Mouse (Mus musculus) NIH3T3 (cell line): ENCODE measurements around the gene Snapc3.
A peak's percentile ranks its signal among the peaks of the same experiment; 100 is the strongest.

ENCODE experiments used
- DNase-seq: peaks from one replicate; pipeline ENCODE4 v3.0.0-alpha.2; 2012; ENCODE audit warnings: low read depth

The Snapc3 gene

DNA sequence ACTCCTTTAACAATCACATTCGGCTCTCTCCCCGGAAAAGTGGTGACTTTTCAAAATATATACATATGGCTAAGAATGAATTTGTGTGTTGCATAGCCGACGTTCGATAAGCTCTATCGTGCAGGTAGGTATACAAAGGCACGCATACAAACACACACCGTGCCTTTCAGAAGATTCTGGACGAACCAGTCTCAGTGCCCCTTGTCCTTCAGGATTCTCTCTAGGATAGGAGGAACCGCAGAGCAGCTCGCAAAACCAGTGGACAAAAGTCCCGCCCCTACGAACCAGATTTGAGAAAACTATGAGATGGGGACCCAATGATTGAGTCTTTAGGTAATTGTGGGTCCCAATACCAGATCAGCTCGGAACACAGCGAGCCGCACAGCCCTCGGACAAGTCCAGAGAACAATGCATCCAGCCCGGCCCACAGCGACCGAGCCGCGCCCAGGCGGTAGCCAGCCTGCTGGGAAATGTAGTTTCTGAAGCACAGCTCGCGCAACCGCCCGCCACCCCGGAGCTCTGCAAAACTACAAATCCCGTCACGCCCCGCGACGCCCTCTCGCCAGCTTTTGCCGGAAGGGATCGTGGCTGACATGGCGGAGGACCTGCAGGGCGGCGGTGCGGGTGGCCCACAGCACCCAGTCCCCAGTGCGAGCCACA is at the start of gene Snapc3:
Snapc3 (plus strand) TSS at position 565 of the 660 bp plus-strand sequence.
- DNase-seq: peak; percentile 99

DNA sequence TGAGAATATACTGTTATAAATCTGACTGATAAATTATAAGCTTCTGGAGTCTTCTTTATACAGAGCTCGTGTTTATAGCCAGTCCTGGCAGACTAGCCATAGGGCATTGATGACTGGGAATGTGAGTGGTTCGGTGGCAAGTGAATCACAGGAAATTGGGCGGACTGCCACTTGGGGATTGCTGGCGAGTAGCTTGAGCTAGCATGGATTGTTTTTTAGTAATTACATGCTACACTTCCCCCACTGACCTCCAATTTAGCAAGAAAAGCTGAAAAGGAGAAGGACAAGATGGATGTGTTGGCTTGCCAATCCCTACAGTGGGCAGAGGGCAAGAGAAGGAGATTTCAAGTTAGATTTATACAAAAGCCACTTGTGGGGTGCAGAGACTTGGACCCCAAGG is 44.1 kb upstream of the Snapc3 start:
- peak; percentile 71 for DNase-seq

GRCm38 (mm10) chr4:83375650-83376049 is 41.9 kb upstream of the Snapc3 start:
- DNase-seq: no peak

DNA sequence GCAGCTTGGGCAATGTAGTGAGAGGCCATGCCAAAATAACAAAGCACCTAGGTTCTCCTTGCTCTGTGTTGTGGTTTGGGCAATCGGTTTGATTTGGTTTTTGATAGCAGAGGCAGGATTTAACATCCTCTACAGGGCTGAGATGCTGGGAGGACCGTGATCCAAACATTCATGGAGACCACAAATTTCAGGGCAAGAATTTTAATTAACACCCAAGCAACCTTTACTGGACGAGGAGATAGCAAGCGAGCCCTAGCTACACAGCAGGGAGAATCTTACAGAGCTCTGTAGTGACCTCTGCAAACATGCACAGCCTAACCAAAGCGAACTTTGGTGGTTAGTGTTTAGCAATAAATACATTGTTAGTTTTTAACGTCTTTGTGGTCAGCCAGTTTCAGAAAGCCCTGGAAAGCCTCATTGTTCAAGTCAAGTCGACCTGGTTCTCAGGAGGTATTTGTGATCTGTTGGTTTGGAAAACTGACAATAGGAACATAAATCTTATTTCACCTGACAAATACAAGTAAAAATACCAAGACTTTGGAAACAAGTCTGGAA is 41.0 kb upstream of the Snapc3 start:
- no peak for DNase-seq

DNA sequence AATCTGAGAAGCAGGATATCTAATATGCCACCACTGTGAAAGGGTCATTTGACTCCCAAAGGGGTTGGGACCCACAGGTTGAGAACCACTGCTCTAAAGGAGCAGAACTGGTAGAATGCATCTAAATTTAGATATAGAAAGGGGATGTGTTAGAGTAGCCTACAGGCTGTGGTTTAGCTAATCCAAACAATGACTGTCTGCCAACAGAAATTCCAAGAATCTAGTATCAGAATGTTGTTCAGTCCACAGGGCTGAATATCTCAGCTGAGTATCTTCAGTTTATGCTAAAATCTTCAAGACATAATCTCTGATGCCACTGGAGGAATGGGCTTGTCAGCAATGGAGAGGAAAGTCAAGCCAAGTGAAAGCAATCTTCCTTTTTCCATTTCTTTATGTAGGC is 38.5 kb upstream of the Snapc3 start:
- peak; percentile 84 for DNase-seq

GRCm38 (mm10) chr4:83379746-83380145 is 37.8 kb upstream of the Snapc3 start:
- DNase-seq: peak; percentile 34

DNA sequence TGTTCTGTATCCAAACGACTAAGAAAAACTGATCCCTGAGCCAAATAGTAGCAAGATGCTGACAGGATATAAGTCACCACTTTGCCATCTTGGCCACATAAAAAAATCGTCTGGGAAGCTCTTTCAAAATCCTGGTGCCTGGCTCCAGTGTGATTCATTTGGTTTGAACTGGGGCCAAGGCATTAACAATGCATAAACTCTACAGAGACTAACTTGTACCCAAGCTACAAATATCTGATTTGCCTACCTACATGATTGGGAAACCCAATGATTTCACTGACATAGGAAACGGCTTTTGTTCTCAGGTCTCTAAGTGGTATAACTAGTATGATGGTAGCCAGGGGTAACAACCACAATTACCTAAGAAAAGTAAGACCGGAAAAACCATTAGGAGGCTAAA is 37.3 kb upstream of the Snapc3 start:
- peak; percentile 95 for DNase-seq

DNA sequence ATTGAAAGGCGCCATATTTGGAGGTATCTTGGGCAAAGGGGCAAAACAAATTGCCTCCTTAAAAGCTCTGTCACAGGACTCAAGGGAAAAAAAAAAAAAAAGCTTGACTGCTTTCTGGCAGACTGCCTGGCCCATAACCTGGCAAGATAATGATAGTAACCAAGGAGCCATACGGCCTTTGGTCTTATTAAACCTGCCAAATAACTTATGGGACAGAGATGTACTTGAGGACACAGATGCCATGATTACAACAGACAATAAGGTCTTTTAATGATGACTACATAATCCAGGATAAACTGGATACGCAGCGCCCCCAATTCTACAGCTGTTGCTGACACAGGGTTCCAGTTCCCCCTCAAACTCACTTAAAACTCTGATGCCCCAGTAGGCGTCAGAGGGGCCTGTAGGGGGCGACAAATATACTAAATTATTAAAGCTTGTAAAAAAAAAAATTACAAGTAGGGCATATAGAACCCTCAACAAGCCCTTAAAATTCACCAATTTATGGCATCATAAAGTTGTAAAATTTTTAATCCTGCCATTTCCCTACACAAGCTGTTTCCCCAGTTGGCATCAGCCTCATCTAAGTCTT is 33.5 kb upstream of the Snapc3 start:
- peak; percentile 56 for DNase-seq

DNA sequence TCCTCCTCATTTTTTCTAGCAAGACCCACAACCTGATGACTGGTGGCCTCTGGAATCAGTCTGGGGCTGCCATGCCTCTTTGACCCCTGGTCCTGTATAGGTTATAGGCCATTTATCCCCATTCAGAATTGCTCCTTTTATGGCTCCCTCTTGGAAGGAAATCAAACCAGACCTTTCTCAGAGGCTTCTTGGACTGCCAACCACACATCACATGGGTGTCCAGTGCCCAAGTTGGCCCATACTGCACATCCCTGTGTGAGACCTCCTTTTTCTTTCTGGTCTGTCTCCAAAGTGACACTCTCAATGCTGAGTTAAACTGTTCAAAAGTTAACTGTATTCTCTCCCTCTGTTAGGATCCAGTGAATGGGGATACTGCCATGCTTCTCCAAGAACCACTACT is 32.4 kb upstream of the Snapc3 start:
- DNase-seq: no peak

DNA sequence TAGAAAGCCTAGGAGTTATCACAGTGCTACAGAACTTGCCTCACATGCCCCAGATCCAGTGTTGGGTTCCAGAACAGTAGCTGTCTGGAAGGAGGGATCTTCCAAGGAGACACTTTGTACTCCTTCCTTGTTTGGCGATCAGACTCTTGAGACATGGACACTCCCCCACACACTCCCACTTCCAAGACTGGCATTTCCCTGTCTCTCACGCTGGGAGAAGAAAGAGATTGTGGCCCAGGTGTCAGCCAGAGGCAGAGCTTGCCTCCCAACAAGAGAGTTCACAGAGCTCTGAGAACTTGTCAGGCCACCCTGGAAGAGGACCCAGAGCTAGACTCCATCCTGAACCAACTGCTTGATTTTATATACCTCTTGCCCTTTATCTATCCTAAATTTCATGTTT is 27.0 kb upstream of the Snapc3 start:
- DNase-seq: no peak

GRCm38 (mm10) chr4:83391956-83392355 is 25.6 kb upstream of the Snapc3 start:
- no peak for DNase-seq

DNA sequence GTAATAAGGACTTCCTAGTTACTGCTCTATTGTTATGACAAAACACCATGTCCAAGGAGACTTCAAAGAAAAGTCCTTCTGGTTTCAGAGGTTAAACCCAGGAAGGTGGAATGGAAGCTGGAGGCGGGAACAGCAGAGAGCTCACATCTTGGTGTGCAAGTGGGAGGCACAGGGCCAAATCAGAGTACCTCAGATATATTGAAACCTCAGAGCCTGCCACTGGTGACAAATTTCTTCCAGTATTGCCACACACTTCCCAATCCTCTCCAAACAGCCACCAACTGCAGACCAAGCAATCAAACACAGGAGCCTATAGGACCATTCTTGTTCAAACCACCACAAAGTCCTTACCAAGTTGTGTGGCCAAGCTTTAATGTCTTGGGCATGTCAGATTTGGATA is 23.8 kb upstream of the Snapc3 start:
- DNase-seq: no peak

DNA sequence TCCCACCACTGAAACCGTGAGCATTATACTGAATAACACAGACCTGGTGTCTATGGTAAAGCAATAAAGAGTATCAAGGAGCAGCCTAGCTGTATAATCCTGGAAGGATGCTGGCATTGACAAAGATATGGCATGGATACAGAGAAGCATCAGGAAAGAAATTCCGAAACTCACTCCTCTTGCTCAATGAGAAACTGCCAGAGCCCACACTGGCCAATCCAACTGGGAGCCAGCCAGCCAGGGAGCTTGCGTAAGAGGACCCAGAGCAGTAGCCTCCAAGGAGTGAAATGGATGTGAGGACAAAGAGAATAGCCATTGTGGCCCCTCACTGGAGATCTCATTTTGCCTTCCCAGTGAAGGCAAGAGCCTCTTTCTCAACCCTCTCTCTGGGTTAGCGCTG is 21.2 kb upstream of the Snapc3 start:
- DNase-seq: peak; percentile 95

DNA sequence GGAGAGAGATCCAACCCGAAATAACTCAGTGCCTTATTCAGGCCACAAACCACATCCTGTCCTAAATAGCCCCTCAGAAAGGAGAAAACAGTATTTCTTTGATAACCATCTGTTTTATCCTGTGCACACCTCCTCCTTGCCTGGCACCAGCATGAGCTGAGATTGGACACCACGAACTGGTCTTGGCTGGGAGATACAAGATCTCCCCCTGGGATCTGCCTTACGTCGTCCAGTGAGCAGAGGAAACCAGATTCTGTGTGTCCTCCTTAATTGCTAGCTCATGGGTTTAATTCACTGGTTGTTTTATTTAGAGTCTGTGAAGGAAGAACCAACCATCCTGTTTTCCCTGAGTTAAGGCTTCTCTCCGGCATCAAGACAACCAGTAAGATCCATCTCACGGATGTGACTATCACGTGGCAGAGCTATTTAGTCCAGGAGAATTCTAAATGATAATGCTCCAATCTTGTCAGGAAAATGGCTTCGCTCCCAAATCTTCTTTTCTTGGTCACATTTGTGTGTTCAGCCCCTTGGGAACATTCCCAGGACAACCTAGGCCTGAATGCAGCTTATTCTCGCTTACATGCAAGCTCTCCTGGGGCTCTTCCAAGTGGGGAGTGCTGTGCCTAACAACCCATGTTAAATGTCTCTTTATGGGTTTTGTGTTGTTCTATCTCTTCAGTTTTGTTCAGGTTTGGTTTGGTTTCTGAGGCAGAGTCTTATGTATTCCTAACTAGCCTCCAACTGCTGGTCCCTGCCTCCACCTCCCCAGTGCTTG is 20.3 kb upstream of the Snapc3 start:
- DNase-seq: no peak

DNA sequence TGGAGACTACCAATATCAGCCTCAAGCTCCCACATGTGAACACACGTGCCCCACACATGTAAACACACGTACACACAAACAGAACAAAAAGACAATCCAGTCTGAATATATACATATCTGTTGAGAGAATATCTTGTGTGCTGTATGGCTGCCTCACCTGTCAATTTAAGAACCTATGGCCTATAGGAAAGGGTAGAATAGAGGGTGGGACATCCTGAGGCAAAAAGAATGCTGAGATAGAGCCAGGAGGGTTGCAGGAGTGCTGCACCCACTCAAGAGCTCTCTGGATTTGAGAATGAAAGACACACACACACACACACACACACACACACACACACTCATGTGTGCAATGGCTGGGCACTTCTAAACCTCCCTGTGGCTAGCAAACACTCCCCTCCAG is 19.0 kb upstream of the Snapc3 start:
- peak; percentile 57 for DNase-seq

GRCm38 (mm10) chr4:83400691-83401595 is 16.6 kb upstream of the Snapc3 start:
- DNase-seq: no peak

GRCm38 (mm10) chr4:83401712-83402111 is 15.8 kb upstream of the Snapc3 start:
- DNase-seq: no peak

DNA sequence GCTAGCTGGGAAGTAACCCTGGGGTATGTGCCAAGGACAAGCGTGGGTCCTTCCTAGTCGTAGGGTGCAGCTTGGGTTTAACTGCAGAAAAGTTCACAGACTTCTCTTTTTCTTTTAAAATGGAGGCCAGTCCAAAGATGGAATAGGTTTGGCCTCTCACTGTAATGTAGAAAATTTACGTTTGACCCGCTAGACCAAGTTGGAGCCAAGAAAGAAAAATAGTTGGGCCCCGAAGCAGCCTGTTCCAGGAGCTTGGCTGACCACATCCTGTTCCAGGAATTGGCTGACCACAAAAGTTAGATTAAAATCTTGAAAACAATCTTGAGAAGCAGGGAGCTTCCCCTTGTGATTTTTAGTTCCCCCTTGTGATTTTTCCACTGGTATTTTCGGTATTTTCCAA is 9.8 kb upstream of the Snapc3 start:
- peak; percentile 53 for DNase-seq

DNA sequence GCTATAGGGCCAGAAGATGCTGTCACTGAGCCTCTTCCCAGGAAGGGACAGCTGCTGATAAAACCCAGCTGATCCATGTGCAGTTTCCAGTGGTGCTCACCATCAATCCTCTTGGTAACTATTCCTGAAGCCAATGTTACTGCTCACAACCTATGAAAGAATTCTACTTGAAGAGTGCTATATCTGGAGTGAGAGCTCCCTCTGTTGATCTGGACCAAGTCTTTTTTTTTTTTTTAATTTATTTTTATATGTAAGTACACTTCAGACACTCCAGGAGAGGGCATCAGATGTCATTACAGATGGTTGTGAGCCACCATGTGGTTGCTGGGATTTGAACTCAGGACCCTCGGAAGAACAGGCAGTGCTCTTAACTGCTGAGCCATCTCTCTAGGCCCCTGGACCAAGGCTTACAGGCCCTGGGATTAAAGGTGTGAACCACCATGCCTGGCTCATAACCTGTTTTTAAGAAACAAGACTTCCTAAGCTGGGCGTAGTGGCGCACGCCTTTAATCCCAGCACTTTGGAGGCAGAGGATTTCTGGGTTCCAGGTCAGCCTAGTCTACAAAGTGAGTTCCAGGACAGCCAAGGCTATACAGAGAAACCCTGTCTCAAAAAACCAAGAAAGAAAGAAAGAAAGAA is 7.5 kb upstream of the Snapc3 start:
- DNase-seq: peak; percentile 77

DNA sequence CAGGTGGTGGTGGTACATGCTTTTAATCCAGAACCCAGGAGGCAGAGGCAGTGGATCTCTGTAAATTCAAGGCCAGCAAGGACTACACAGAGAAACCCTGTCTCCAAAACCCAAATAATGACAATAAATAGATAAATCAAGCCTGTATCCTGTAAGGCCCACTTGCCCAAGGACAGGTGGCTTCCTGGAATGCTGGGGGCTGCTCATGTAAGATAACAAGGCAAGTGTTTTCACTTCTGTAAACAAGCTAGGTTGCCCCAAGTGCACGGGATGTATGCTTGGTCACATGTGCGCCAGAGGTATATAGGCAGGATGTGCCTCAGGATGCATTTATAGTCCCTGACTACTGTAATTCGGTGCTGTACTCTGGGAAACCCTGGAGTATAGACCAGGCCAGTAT is 5.5 kb upstream of the Snapc3 start:
- DNase-seq: no peak

GRCm38 (mm10) chr4:83414241-83414824 is 3.2 kb upstream of the Snapc3 start:
- no peak for DNase-seq
